Mouse (Mus musculus) right cerebral cortex, postnatal 36 days (tissue): ENCODE results near the gene Lce1b.
"Not testable (repeated sequence)": the region's sequence is repeated elsewhere in the genome, so short reads cannot be mapped to it uniquely, and the experiment has no call there.

Experiments
- DNase-seq, 2 experiments: peaks; one replicate each; pipeline ENCODE4 v3.0.0; 2022; ENCODE audit warnings: low spot score in 2 of 2, mixed read lengths in 1 of 2

Lce1b gene

DNA sequence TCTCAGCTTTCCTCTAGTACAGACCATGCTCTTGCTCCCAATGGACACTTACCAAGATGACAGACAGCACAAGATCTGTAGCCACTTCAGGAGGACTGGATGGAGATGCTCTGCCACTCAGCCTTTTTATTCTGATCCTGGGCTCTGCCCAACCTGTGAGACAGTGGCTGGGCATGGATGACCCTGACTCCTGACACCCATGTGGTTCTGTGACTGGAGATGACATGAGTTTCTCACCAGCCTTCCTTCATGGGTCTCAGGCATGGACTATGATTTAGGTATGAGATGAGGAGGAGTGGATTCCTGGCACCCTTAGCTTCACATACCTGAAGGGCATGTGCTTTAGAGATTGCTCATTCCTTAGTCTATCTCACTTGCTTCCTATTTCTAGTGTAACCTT lies at the start of gene Lce1b:
Lce1b (minus strand) TSS at position 101 of the 400 bp plus-strand sequence.
- no peak for DNase-seq

DNA sequence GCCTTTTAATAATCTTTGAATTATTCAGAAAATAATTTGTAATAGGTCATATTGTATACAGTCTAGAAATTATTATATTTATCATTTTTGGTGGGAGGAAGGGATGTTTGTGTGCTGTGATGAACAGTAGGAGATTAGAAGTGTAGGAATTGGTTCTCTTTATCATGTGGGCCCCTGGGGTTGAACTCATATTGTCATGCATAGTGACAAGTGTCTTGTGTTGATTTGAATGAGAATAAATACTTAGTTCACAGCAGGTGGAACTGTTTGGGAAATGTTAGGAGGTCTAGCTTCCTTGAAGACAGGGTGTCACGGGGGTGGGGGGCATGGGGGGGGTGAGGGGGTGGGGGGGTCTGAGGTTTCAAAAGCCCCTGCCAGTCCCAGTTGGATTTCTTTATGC lies 37.9 kb upstream of the Lce1b start:
- DNase-seq, result no peak

DNA sequence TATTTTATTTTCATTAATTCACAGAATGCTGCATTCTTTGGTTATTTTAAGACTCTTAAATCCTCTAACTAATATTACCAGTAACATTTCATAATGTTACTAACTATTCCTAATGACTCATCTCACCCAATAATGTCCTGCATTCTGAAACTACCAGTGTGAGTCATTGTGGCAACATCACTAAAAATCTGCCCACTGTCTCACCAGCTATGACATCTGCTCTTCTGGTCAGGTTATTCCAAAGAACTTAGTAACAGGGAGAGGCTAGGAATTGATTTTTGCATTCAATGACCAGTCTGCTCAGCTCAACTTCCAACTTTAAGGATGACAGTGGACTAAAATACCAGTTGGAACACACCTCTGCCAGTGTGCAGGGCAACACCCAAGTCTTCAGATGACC lies 35.0 kb upstream of the Lce1b start:
- DNase-seq, result no peak

DNA sequence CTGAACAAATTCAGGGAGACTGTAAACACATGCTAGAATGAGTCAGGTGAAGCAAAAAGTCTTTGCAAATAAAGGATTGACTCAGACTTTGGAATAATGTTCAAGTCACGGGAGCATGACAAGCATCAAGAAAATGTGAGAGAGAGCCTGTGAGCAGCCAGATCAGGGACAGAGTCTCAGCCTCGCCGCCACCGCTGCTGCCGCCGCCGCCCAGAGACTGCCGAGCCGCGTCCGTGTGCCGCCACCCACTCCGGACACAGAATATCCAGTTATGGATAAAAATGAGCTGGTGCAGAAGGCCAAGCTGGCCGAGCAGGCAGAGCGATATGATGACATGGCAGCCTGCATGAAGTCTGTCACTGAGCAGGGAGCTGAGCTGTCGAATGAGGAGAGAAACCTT lies 32.4 kb upstream of the Lce1b start:
- DNase-seq, result not testable (repeated sequence)

DNA sequence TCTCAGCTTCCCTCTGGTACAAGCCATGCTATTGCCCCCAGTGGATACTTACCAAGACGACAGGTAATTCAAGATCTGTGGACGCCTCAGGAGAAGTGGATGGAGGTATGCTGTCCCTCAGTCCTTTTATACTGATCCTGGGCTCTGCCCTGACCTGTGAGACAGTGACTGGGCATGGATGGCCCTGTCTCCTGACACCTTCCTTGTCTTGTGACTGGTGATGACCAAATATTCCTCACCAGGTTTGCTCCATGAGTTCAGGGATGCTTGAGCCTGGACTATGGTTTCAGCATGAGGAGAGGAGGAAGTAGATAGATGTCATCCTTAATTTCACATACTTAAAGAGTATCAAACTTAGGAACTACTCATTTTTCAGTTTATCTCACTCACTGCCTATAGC lies 30.4 kb upstream of the Lce1b start, which contains the start of gene Lce1d:
Lce1d (minus strand) TSS at position 101 of the 400 bp plus-strand sequence.
- DNase-seq, result no peak

DNA sequence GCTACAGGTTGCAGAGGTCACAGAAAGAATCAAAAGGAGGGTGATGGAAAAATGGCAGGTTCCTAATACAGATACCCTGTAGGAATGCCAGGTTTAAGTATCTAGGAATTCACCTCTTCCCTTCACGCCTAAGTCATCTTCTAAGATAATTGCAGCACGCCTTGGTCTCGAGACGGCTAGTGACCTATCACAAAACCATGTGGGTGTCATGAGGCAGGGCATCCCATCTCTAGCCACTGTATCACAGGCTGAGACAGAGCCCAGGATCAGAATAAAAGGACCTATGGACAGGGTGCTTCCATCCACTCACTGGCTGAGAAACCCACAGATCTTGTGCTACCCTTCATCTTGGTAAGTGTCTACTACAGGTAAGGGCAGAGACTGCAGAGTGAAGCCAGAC lies 22.2 kb upstream of the Lce1b start, which contains the start of gene Lce1c:
Lce1c (plus strand) TSS at position 301 of the 400 bp plus-strand sequence.
- no peak for DNase-seq

DNA sequence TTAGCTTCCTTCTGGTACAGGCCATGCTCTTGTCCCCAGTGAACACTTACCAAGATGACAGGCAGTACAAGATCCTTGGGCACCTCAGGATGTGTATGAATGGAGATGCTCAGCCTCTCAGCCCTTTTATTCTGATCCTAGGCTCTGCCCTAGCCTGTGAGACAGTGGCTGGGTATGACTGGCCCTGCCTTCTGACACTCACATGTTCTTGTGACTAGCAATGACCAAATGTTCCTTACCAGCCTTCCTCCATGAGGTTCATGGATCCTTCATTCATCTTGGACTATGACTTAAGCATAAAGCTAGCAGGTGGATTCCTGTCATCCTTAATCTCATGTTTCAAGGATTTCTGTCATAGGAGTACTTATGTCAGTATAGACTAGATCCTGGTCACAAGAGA lies 13.5 kb upstream of the Lce1b start, which contains the start of gene Lce1a2:
Lce1a2 (minus strand) TSS at position 101 of the 400 bp plus-strand sequence.
- DNase-seq, result no peak

DNA sequence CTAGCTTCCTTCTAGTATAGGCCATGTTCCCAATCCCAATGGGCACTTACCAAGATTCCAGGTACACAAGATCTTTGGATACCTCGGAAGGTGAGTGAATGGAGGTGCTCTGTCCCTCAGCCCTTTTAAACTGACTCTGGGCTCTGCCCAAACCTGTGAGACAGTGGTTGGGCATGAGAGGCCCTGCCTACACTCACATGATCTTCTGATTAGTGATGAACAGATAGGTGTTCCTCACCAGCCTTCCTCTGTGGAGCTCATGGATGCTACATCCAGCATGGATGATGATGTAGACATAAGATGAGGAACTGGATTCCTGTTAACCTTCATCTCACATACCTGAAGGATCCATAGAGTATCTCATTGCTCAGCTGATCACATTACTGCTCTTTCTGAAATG lies 8.5 kb downstream of the Lce1b start, which contains the start of gene Lce1a1:
Lce1a1 (minus strand) TSS at position 101 of the 400 bp plus-strand sequence.
- no peak for DNase-seq

DNA sequence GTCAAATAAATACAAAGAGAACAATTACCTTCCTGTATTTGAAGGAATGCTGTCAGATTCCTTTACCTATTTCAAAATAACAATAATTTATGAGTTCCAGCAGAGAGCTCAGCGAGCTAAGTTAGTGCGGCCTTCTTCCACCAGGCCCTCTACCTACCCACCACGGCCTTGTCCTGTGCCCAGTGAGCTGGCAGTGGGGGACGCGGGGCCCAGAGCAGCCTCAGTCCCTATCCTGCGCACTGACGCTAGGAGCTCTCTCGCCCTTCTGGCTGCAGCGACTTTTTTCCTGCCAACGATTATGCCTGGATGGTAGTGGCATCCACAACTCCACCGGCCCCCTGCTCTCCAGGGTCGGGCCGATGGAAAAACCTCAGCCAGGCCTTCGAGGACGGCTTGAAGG lies 16.9 kb downstream of the Lce1b start:
- DNase-seq, result no peak

DNA sequence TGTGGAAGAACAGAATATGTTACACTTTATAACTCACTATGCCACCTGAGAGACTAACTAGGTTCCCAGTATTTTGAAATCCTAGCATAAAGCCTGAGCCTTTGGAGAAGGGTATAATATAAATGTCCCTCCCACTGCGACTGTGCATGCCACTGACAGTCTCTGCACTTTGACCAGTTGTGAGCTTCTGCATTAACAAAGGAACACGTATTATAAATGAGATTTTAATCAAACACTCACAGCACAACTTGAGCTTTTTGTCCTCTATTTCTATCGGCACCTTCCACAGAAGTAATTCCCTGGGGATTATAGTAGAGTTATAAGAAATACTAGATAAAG lies 18.1 kb downstream of the Lce1b start:
- DNase-seq, result no peak

DNA sequence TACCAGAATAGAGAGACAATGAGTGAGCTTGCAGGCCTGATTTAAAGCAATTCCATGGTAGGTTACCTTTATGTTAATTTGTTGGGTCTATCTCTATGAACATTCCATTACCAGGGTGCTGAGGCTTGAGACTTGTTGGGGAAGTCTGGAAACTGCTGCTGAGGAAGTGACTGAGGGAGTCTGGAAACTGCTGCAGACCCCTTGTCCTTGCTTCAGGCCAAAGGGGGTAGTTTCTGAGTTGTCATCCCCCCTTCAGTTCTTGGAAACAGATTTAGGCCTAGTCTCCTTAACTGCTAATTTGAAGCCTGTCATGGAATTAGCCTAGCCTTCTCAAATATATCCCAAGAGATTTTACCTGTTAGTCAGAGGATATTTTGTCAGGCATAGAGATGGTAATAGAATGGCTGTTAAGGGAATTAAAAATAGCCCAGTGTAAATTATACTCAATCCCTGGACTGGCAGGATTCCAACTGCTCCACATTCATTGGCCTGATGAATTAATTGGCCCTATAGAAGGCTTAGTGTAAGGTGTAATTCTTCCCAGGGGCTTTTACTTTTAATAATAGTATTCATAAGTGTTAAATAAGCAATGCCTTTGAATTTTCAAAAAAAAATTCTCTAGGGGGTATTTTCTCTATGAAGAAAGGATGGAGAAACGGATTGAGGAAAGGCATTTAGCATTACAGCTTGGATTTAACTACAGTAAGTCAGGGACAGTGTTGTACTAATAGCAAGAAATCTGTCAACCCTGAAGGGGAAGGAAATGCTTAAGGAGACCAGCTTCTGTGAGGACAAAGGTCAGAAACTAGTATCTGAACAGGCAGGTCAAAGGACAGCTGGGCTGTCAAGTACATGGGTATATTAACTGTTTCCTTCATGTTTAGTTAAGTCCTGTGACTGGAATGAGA lies 18.7 kb downstream of the Lce1b start:
- DNase-seq, result no peak

DNA sequence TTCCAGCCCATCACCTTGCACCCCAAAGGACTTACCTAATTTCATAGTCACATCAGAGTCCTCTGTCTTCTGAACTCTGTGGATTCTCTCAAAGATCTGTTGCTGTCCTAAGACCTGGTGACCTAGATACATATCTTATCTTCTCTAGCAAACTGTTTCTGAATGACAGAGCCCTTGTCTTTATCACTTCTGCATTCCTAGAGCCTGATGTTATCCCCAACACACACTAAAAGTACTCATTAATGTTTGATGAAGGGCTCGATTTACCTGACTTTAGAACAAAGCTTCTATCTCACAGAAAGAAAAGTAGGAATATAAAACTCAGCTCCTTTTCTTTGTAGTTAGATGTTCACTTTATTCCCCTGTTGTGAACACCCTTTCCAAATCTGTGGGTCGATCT lies 35.2 kb downstream of the Lce1b start, which contains the start of gene Lce6a:
Lce6a (minus strand) TSS at position 101 of the 400 bp plus-strand sequence.
- DNase-seq, result no peak

DNA sequence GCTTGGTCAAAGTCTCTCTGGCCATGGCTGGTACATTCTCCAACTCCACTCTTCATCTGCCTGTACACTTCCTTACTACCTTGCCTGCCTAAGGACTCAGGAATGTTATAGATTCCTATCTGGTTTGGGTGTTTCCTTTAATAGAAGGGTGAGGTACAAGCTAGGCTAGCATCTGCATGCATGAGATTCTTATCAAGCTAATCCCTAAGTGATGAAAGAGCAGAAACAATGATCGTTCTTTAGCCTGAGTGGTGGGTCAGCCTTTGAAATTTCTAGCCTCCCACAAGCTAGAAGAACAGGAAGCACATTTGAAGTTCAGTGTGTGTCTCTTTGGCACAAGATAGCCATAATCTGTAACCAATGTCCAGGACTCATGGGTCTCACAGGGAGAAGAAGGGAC lies 46.9 kb downstream of the Lce1b start:
- no peak for DNase-seq

DNA sequence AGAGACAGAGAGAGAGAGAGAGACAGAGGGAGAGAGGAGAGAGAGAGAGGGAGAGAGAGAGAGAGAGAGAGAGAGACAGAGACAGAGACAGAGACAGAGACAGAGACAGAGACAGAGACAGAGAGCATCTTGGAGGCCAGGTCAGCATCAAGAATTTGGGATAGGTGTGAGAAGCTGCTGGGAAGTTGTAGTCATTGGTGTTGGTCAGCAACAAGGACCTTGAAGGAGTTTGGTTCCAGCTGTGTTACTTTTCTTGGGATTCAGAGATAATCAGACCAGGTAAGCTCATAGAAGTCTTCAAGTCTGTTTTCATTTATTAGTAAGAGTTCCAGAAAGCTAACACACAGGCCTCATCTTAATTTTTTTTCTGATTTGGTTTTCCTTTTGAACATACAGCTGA lies 49.3 kb downstream of the Lce1b start, which contains the start of gene 2210017I01Rik:
2210017I01Rik (minus strand) TSS at position 101 of the 400 bp plus-strand sequence.
- DNase-seq, result no peak
